Mouse (Mus musculus) thymus, postnatal 10 days (tissue): ENCODE measurements around the gene Srsf6.
A peak's percentile ranks its signal among the peaks of the same experiment; 100 is the strongest.
"Not testable (repeated sequence)": the region's sequence is repeated elsewhere in the genome, so short reads cannot be mapped to it uniquely, and the experiment has no call there.

Source experiments
- DNase-seq, 2 experiments: peaks; one replicate each; pipeline ENCODE4 v3.0.0; 2021; ENCODE audit warnings: low spot score in 2 of 2

Srsf6 gene

GRCm38 (mm10) chr2:162931123-162931673 lies at the start of gene Srsf6:
TSS of gene Srsf6 (plus strand) at chr2:162931528.
- peak; percentile 83 to 92 for DNase-seq

DNA sequence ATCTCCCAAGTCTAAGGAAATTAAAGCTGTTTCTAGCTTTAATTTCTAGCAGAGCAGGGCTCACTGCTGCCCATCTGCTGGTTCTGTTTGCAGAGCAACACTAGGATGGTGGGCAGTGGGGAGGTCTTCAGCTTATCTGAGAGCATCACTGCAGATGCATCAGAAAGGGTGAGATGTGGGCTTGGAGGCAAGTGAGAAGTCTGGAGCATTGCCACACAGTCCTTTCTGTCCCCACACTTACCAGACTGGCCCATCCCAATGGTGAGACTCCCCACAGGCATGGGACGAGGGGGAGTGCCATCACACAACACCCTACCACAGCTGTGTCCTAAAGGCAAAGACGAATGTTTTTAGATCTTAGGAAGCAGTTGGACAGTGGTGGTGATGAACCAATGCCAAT lies 47.2 kb upstream of the Srsf6 start:
- no peak for DNase-seq

GRCm38 (mm10) chr2:162887121-162887520 lies 44.2 kb upstream of the Srsf6 start:
- DNase-seq: no peak

GRCm38 (mm10) chr2:162888677-162889076 lies 42.7 kb upstream of the Srsf6 start:
- no peak for DNase-seq

DNA sequence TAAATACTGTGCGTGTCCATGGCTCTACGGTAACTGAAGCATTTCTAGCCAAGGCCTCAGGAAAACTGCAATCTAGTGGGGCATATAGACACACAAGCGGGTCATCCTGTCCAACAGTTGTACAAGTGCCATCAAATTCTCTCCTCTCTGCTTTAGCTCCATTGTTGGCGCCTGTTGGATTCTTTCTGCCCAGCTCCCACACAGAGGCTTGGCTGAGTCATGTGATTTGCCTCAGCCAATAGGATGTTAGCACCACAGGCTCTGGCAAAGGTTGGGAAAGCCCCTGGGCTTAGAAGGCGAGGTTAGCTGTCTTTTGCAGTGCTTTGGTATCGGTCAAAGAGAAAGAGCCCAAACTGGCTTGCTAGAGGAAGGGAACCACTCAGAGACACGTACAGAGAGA lies 42.1 kb upstream of the Srsf6 start:
- no peak for DNase-seq

- DNase-seq: no peak
These were observed 41.6 kb upstream of the Srsf6 start for GRCm38 (mm10) chr2:162889731-162890130.

DNA sequence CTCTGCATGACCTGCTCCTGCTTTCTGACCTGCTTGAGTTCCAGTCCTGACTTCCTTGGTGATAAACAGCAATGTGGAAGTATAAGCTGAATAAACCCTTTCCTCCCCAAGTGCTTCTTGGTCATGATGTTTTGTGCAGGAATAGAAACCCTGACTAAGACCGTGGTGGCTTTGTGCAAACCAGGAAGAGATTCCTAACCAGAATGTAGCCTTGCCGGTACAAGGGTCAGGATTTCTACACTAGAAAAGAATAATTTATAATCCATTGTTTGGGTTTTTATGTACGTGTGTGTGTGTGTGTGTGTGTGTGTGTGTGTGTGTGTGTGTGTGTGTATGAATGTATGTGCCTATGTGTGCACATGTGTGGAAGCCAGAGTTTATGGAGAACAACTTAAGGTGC lies 38.3 kb upstream of the Srsf6 start:
- DNase-seq: not testable (repeated sequence)

- DNase-seq: not testable (repeated sequence)
These were observed 32.1 kb upstream of the Srsf6 start for GRCm38 (mm10) chr2:162899256-162899655.

DNA sequence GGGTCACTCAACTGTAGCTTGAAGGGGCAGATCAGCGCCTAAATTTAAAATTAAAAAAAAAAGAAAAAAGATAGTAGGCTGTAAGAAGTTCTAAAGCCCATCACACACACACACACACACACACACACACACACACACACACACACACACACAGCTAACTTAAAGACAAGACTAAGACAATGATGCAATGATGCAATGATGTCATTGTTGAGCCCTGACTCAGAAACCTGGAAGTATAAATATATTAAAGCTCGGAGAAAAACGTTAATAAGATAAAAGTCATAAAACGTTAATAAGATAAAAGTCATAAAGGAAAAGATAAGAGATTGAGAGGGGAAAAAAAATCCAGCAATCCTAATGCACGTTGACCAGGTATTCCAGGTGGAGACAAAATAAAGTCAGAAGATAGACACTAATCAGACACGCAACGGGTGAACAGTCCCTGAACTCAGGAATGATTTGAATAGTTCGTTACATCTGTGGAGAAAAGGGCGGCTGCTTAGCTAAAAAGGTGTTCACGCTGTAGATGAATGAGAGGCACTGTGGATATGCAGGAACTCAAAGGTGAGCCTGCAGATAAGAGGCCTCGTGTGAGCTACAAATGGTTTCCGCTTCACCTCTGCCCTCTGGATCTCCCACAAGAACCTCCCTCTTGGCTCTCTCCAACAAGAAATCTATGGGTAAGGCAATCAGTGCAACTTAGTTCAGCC lies 31.3 kb upstream of the Srsf6 start:
- DNase-seq: no peak

GRCm38 (mm10) chr2:162900590-162900916 lies 30.8 kb upstream of the Srsf6 start:
- no peak for DNase-seq

- no peak for DNase-seq
These were observed 25.4 kb upstream of the Srsf6 start for GRCm38 (mm10) chr2:162905902-162906301.

- DNase-seq: no peak
These were observed 23.3 kb upstream of the Srsf6 start for GRCm38 (mm10) chr2:162908052-162908491.

GRCm38 (mm10) chr2:162914040-162914439 lies 17.3 kb upstream of the Srsf6 start:
- DNase-seq: no peak

GRCm38 (mm10) chr2:162914519-162914918 lies 16.8 kb upstream of the Srsf6 start:
- DNase-seq: no peak

- DNase-seq: no peak
These were observed 11.4 kb upstream of the Srsf6 start for GRCm38 (mm10) chr2:162919926-162920325.

- DNase-seq: peak in 1 of 2 experiments; percentile 49
These were observed 9.1 kb upstream of the Srsf6 start for GRCm38 (mm10) chr2:162922183-162922582.

DNA sequence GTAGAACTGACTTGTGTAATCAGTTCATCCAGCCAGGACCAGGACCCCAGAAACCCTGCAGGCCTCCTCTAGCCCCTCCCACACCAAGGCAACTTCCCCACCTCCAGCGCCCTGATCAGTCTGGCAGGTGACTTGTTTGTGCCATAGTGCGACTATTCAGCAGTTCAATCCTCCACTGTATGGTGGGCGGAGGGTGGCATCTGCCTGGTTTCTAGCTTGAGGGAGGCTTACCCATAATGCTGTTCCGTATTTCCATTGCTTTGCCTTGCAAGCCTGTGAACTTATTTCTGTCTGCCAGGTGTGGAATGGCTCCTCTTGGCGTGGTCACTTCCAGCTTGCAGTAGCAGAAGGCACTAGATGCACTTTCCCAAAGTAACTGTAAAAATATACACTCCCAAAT lies 8.5 kb upstream of the Srsf6 start:
- no peak for DNase-seq

DNA sequence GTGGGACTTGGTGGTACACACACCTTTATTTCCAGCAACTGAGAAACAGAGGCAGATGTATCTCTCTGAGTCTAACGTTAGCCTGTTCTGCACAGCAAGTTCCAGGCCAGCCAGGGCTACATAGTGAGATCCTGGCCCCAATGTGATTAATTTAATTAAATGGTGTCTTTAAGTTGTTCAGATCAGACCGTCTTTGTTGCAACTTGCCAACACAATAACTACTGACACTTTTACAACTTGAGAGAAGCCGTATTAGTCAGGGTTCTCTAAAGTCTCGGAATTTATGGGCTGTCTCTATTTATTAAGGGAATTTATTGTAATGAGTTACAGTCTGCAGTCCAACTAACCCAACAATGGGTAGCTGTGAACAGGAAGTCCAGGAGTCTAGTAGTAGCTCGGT lies 7.2 kb upstream of the Srsf6 start:
- no peak for DNase-seq

- no peak for DNase-seq
These were observed 3.3 kb upstream of the Srsf6 start for GRCm38 (mm10) chr2:162927918-162928585.

DNA sequence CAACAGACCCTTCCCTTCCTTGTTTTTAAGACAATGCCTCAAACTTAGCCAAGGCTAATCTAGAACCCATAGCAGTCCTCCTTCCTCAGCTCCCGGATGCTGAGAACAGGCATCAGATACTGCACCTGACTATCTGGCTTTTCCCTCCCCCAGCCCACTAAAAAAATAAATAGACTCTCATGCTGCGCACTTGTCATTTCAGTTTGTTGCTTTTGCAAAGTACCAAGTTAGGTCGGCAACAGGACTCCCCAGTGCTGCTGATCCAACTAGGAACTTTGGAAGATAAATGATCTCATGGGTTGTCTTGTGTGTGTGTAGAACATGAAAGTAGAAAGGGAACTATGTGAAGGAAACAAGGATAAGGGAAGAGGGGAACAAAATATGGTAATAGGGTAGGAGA lies 1.6 kb upstream of the Srsf6 start:
- no peak for DNase-seq

DNA sequence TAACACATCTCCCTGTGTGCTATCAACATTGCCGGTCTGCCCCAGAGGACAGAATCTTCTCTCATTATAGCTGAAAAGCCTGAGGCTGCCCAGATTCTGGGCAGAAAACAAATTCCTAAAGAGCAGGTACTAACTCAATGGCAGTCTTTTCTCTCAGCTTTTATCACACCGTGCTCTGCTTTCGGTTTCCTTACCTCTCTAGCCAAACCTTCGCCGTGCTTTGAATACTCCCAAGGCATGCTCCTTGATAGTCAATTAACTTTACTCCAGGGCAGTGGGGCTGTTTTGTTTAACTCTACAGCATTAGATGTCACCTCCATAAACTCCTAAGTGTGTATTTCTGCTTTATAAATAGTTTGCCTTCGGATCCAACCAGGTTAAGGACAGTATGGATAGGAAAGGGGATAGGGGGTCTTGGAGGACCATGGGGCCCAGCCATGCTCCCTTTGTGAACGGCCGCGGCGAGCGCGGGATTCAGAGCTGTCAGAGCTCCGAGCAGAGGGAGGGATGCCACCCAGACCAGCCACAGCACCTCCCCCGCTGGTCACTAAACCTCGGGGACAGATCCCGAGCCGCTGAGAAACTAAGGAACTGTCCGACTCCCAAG lies 709 bp upstream of the Srsf6 start:
- peak in 1 of 2 experiments; percentile 24 for DNase-seq
